Mouse (Mus musculus) urinary bladder, postnatal 36 days (tissue): ENCODE data around the gene Dusp8.

Source experiments
- DNase-seq, 2 experiments: peaks; one replicate each; pipeline ENCODE4 v3.0.0; 2022; ENCODE audit warnings: low spot score in 2 of 2, mixed read lengths in 1 of 2

Gene Dusp8

DNA sequence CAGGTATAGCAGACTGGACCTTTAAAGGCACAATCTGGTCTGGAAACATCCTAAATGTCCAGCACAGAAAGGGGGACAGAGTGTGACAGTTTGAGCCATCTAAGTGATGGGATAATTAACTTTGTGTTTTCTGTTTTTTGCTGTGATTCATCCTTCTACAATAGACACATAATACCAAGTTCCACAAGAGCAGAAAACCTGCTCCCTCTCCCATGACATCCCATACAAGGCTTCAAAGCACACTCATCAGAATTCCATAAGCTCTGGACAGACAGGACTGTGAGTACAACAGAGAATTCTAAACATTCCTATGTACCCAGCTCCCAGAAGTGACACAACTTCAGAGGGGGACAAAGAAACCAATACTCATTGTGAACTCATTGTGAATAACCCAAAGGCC lies 45.1 kb downstream of the Dusp8 start:
- no peak for DNase-seq

DNA sequence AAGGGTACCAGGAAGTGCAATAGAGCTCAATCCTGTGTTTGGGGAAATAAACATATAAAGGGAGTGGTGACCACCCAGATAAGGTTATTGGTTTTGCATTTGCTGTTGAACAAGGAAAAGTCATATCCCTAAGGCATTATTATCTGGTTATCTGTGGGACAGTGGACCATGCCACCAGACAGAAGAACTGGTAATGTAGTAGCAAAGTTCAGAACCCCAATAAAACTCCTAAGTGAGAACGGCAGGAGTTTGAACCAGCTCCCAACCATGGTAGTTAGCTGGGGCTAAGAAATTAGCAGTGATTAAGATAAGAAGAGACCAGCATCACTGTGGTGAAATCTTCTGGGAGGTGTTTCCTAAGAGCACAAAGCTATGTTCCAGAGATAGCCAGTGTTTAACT lies 49.7 kb downstream of the Dusp8 start:
- no peak for DNase-seq

DNA sequence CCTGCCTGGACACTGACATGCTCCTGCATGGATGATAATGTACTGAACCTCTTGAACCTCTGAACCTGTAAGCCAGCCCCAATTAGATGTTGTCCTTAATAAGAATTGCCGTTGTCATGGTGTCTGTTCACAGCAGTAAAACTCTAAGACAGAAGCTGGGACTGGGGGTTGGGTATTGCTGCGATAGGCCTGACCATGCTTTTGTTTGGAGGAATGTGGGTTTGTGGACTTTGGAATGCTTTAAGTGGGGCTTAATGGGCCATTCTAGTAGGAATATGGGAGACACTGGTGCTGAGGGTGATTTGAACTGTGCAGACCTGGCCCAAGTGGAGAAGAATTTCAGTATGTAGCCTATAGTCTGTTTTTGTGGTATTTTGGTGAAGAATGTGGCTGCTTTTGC lies 50.3 kb downstream of the Dusp8 start:
- no peak for DNase-seq

DNA sequence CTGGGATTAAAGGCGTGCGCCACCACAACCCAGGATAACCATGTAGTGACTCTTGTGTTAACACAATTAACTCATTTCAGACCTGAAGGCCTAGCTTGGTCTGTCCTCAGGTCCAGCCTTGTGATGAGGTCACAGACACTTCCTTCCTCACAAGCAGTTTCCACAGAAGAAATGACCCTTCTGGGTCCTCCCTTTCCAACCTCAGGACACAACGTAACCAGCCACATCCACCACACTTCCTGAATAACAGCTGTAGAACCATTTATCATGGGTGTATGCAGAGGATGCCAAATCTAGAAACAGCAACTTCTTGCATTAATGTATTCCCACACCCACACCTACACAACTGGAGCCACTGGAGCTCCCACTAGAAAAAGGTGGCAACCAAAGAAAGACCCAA lies 54.9 kb downstream of the Dusp8 start:
- DNase-seq = no peak

DNA sequence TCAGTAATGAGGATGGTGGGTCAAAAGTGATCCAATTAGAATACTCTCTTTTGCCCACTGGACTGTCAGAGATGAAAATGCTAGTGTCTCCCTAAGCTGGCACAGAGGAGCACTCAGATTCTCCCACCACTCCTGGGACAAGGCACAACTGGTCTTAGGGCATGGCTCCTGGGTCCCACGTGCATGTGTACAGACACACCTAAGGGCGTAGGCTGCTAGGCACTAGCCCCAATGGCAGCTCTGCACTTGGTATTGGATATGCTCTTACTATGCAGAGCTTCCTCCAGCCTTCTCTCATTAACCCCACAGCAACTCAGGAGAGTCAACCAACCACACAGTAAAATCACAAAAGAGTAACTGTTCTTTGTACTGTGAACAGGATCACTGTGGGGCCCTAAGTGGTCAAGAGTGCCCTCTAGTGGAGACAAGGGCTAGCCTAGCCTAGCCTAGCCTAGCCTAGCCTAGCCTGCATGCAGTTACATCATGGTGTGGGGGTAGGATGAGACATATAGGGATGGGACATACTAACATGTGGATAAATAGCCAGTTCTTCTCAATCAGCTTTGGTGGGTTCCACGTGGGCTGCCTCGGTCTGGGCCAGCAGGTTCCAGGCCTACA lies 58.0 kb downstream of the Dusp8 start:
- DNase-seq = no peak

DNA sequence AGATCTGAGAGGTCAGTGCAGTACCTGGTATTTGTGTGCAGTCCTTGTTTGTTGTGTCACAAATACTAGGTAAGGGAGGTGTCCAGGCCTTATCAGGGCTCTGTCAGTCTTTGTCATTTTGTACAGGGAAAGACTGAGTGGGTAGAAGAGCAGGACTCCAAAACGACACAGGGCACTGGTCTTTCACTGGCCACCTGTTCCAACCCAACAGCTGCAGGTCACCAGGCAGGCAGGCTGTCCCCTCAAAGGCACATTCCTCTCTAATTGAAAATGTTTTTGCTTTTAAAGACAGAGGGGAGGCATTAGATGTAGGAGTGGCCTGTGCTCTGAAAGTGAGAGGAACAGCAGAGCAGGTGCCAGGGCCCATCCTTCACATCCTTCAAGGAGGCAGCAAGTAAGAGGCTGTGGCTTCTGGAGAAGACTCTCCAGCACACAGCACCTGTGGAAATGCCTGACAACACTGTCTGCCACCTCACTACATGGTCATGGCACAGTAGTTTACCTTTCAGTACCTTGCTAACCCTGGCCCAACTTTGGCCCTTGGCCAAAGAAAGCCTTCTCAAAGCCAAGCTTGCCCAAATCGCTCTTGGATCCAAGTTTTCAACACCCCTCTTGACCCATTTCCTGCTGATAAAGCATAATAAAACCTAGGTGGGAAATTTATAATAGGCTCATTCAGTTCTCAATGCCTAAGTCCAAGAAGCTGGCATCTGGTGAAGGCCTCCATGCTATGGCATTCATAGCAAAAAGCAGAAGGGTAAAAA lies 60.4 kb downstream of the Dusp8 start:
- DNase-seq = no peak

DNA sequence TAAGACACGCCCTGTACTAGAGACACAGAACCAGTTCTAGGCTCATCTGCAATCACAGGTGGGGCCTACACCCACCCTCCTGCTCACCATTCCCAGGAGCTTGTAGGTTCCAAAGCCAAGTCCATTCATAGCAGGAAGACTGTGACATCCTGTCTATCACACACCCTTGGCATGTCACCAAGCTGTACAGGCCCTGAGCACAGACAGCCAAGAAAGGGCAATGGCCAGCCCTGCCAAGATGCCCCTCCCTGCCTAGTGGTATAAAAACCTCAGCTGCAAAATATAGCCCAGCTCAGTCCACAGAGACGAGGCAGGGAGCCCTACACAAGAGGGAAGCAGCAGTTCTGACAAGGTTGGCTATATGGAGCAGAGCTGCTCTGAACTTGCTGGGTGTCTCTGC lies 61.4 kb downstream of the Dusp8 start:
- peak in 1 of 2 experiments; percentile 32 for DNase-seq

DNA sequence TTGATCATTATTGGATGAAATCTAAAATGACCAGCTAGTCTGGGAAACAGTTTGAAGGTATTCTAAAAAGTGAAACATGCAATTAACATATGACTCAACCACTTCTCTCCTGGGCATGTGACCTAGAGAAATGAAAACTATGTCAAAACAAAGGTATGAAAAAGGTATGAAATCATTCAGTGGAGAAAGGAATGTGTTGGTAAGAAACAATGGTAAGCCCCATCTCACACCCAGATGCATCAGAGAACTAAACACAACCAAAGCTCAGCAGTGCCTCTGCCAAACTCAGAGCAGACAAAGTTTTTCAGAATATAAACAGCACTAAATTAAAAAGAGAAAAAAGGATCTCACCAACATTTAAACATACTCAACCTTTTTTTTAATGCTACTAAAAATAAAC lies 65.6 kb downstream of the Dusp8 start:
- DNase-seq = no peak
